Mouse (Mus musculus) MEL (cell line): Measurements from ENCODE around the gene Acot3.

ENCODE experiments used
- CTCF ChIP-seq, 3 experiments: IDR thresholded peaks in 2 of 3; conservative IDR thresholded peaks in 1 of 3; 2 replicates each; pipeline ENCODE4 v1.5.1; 2011 to 2012; ENCODE audit warnings: low read length in 3 of 3, low read depth in 2 of 3, mild to moderate bottlenecking in 2 of 3, improper control_type of control experiment in 1 of 3, inconsistent platforms in 1 of 3, mixed read lengths in 1 of 3, moderate library complexity in 1 of 3; ENCODE audit not compliant: control insufficient read depth in 1 of 3, insufficient read depth in 1 of 3, poor library complexity in 1 of 3, severe bottlenecking in 1 of 3
- E2F4 ChIP-seq: IDR thresholded peaks from 2 replicates; pipeline ENCODE4 v1.6.1; 2011; ENCODE audit warnings: low read depth, low read length, improper control_type of control experiment, borderline replicate concordance
- EP300 ChIP-seq, 2 experiments: IDR thresholded peaks; 2 replicates each; pipeline ENCODE4 v1.6.1; 2011; ENCODE audit warnings: improper control_type of control experiment in 2 of 2, low read length in 2 of 2, low read depth in 1 of 2, mild to moderate bottlenecking in 1 of 2
- ETS1 ChIP-seq: IDR thresholded peaks from 2 replicates; pipeline ENCODE4 v1.6.1; 2012; ENCODE audit warnings: low read depth, mild to moderate bottlenecking, inconsistent platforms, low read length, improper control_type of control experiment, moderate library complexity
- MAX ChIP-seq: IDR thresholded peaks from 2 replicates; pipeline ENCODE4 v1.6.1; 2011; ENCODE audit warnings: low read length, improper control_type of control experiment
- MYC ChIP-seq: IDR thresholded peaks from 2 replicates; pipeline ENCODE4 v1.6.1; 2011; ENCODE audit warnings: low read depth, mild to moderate bottlenecking, low read length, improper control_type of control experiment, moderate library complexity
- NELFE ChIP-seq: IDR thresholded peaks from 2 replicates; pipeline ENCODE4 v1.6.1; 2011; ENCODE audit warnings: low read depth, low read length, improper control_type of control experiment
- POLR2A ChIP-seq, 2 experiments: IDR thresholded peaks; 2 replicates each; pipeline ENCODE4 v1.6.1; 2011 to 2012; ENCODE audit warnings: low read length in 2 of 2, mild to moderate bottlenecking in 2 of 2, control low read depth in 1 of 2, improper control_type of control experiment in 1 of 2, low read depth in 1 of 2, moderate library complexity in 1 of 2; ENCODE audit not compliant: control insufficient read depth in 1 of 2, insufficient read depth in 1 of 2, poor library complexity in 1 of 2
- POLR2AphosphoS2 ChIP-seq: IDR thresholded peaks from 2 replicates; pipeline ENCODE4 v1.6.1; 2011; ENCODE audit warnings: low read length, improper control_type of control experiment
- POLR2AphosphoS5 ChIP-seq: IDR thresholded peaks from 2 replicates; pipeline ENCODE4 v1.6.1; 2012; ENCODE audit warnings: low read depth, borderline replicate concordance, mild to moderate bottlenecking, inconsistent platforms, low read length, moderate library complexity, mixed read lengths
- TCF12 ChIP-seq: IDR thresholded peaks from 2 replicates; pipeline ENCODE4 v1.6.1; 2014; ENCODE audit warnings: low read depth, mild to moderate bottlenecking, inconsistent platforms, low read length, improper control_type of control experiment, moderate library complexity
- USF2 ChIP-seq, 2 experiments: IDR thresholded peaks; 2 replicates each; pipeline ENCODE4 v1.6.1; 2011 to 2012; ENCODE audit warnings: improper control_type of control experiment in 2 of 2, low read length in 2 of 2, borderline replicate concordance in 1 of 2, inconsistent platforms in 1 of 2, low read depth in 1 of 2, mild to moderate bottlenecking in 1 of 2; ENCODE audit not compliant: insufficient read depth in 1 of 2
- ZMIZ1 ChIP-seq: IDR thresholded peaks from 2 replicates; pipeline ENCODE4 v1.6.1; 2012; ENCODE audit warnings: low read depth, mild to moderate bottlenecking, inconsistent platforms, low read length, improper control_type of control experiment, moderate library complexity
- ZNF384 ChIP-seq: IDR thresholded peaks from 2 replicates; pipeline ENCODE4 v1.6.1; 2012; ENCODE audit warnings: low read depth, mild to moderate bottlenecking, inconsistent platforms, low read length, improper control_type of control experiment

- TF ChIP-seq POLR2A (IDR thresholded peaks at IDR 0.05; ENCODE audit: control insufficient read depth in 1 of 2, insufficient read depth in 1 of 2, low read depth in 1 of 2, low read length in 2 of 2, poor library complexity in 1 of 2) (no peak), MAX (no peak), NELFE (no peak), ETS1 (no peak), POLR2AphosphoS2 (no peak), MYC (no peak), CTCF (IDR thresholded peaks at IDR 0.05 in 2 of 3, conservative IDR thresholded peaks at IDR 0.05 in 1 of 3; ENCODE audit: control insufficient read depth in 1 of 3, insufficient read depth in 1 of 3, low read depth in 2 of 3, low read length in 3 of 3, poor library complexity in 1 of 3, severe bottlenecking in 1 of 3) (no peak), E2F4 (no peak), EP300 (IDR thresholded peaks at IDR 0.05; ENCODE audit: low read depth in 1 of 2, low read length in 2 of 2) (no peak), POLR2AphosphoS5 (no peak), ZMIZ1 (no peak), USF2 (IDR thresholded peaks at IDR 0.05; ENCODE audit: borderline replicate concordance in 1 of 2, insufficient read depth in 1 of 2, low read depth in 1 of 2, low read length in 2 of 2) (no peak), ZNF384 (no peak), TCF12 (no peak)
These were observed 5.0 kb upstream of the Acot3 start for GRCm38 (mm10) chr12:84046906-84047305.
